Mouse (Mus musculus) stomach, postnatal 0 days (tissue): ENCODE results near the gene Mrps35.

Experiments
- CTCF ChIP-seq: IDR thresholded peaks from 2 replicates; pipeline ENCODE4 v1.5.1; 2016; ENCODE audit warnings: antibody characterized with exemption, low read depth, mild to moderate bottlenecking, moderate library complexity
- EP300 ChIP-seq: optimal IDR thresholded peaks from 2 replicates; pipeline ENCODE3; 2016; ENCODE audit warnings: antibody characterized with exemption

- no peak for TF ChIP-seq CTCF
- TF ChIP-seq EP300: no peak
Observed at GRCm38 (mm10) chr6:147052440-147052839, 9.9 kb downstream of the Mrps35 start.
